Mouse (Mus musculus) liver, embryonic 14.5 days (tissue): ENCODE measurements around the gene Cfl1. TPM values are rescaled to one million over a fixed set of nuclear protein-coding genes. Genes with fewer than 3 reads are reported as not detected.

Experiments used
- ATAC-seq: fragments of 200-750 bp; cut with Nextera tagmentation; 2 replicates; pipeline ENCODE4 v1.8.0; 2017; ENCODE audit warnings: moderate number of reproducible peaks, mild to moderate bottlenecking, moderate library complexity; ENCODE audit not compliant: insufficient read depth
- DNase-seq, 3 experiments: peaks; one replicate each; pipeline ENCODE4 v3.0.0-alpha.2; 2012 to 2013; ENCODE audit warnings: low read depth in 3 of 3, low spot score in 3 of 3
- H3K27ac ChIP-seq: fragments of 300-500 bp; sonication (generic); 2 replicates; pipeline ENCODE4 v1.5.1; 2014; ENCODE audit warnings: moderate library complexity, mild to moderate bottlenecking, control low read depth, inconsistent platforms
- H3K27me3 ChIP-seq: fragments of 300-500 bp; sonication (generic); 2 replicates; pipeline ENCODE4 v1.6.1; 2014; ENCODE audit warnings: mild to moderate bottlenecking, low read length, moderate library complexity; ENCODE audit not compliant: control insufficient read depth, insufficient read depth
- H3K36me3 ChIP-seq: fragments of 300-500 bp; sonication (generic); replicated peaks from 2 replicates; pipeline ENCODE4 v1.6.1; 2014; ENCODE audit warnings: low read depth; ENCODE audit not compliant: control insufficient read depth, insufficient read depth
- H3K4me1 ChIP-seq, 2 experiments: fragments of 200-500 bp in 1 of 2; fragments of 300-500 bp in 1 of 2; sonication (generic) in 1 of 2; replicated peaks; 2 replicates each; pipeline ENCODE4 v1.6.1; 2012 to 2014; ENCODE audit warnings: antibody characterized with exemption in 1 of 2, inconsistent platforms in 1 of 2, low read length in 1 of 2; ENCODE audit not compliant: control insufficient read depth in 2 of 2, insufficient read depth in 2 of 2
- H3K4me2 ChIP-seq: fragments of 300-500 bp; sonication (generic); 2 replicates; pipeline ENCODE4 v1.6.1; 2014; ENCODE audit warnings: low read depth, mild to moderate bottlenecking, control low read depth, moderate library complexity
- H3K4me3 ChIP-seq, 2 experiments: fragments of 200-500 bp in 1 of 2; fragments of 300-500 bp in 1 of 2; sonication (generic) in 1 of 2; 2 replicates each; pipeline ENCODE4 v1.5.1; 2012 to 2014; ENCODE audit warnings: low read depth in 2 of 2, low read length in 2 of 2, mild to moderate bottlenecking in 2 of 2, control low read depth in 1 of 2, inconsistent platforms in 1 of 2, moderate library complexity in 1 of 2; ENCODE audit not compliant: insufficient read depth in 1 of 2
- H3K9ac ChIP-seq: fragments of 300-500 bp; sonication (generic); replicated peaks from 2 replicates; pipeline ENCODE4 v1.6.1; 2014; ENCODE audit warnings: mild to moderate bottlenecking, control low read depth, moderate library complexity
- H3K9me3 ChIP-seq: fragments of 300-500 bp; sonication (generic); 2 replicates; pipeline ENCODE4 v1.6.1; 2016; ENCODE audit warnings: low read length, mixed read lengths; ENCODE audit not compliant: control insufficient read depth
- CTCF ChIP-seq: IDR thresholded peaks from 2 replicates; pipeline ENCODE4 v1.5.1; 2016; ENCODE audit warnings: antibody characterized with exemption, low read depth, control low read depth
- EP300 ChIP-seq: IDR thresholded peaks from 2 replicates; pipeline ENCODE4 v1.6.1; 2016; ENCODE audit warnings: antibody characterized with exemption, low read depth
- WGBS: fragments of 180-500 bp; shearing (Covaris S2); extraction: QIAGEN DNeasy Blood & Tissue Kit; methylation state at CpG from one replicate; pipeline ENCODE4 v1.1.7; 2014; ENCODE audit not compliant: insufficient replicate concordance; 5-methylcytosine and 5-hydroxymethylcytosine counted together
- polyA plus RNA-seq, 2 experiments: library from polyadenylated mRNA; depleted of rRNA in 1 of 2; stranded (reverse) in 1 of 2; unstranded in 1 of 2; fragments of >200 nt; fragmentation: Nextera tagmentation in 1 of 2; extraction: Ambion mirVana in 1 of 2; gene quantifications; 2 replicates each; pipeline versions ENCODE4 v1.2.1 to v1.2.3; 2012 to 2014

Gene Cfl1
- polyA plus RNA-seq, 2 experiments = 443 to 1,304 TPM

DNA sequence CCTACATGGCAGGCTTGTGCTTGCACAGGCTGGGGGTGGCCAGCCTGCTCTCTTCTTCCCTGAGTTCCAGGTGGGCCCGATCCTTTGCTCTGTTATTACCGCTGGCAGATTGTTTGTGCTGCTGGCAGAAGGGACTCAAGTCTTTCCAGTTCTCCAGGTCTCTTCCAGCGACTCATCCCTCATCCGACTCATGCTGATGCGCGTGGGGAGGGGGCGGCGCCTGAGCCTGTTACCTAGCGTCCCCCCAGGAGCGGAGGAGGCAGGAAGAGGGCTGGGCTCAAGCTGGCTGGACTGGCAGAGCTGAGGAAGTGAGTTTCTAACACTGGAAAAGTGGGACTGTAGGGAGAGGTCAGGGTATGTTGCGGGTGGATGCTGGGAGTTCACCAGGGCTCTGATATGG, 53.8 kb downstream of the Cfl1 start:
- Histone ChIP-seq H3K27me3 (no peaks in the 10 kb centered on the region), H3K36me3 (no peaks in the 10 kb centered on the region), H3K27ac (no peak overlapping the region), H3K9me3 (no peaks in the 10 kb centered on the region), H3K9ac (no peak overlapping the region), H3K4me1 (no peaks in the 10 kb centered on the region), H3K4me2 (no peak overlapping the region), H3K4me3 (no peak overlapping the region)
- no peak for DNase-seq
- TF ChIP-seq EP300 (no peak), CTCF (no peak)
- 59% methylated on average over 11 of the region's 11 CpGs for WGBS
- no peak for ATAC-seq

Other genes starting within 250 kb of the Cfl1 start
- gene Pacs1, start 217.3 kb upstream of the Cfl1 start, polyA plus RNA-seq (2012; rRNA removed) = 8.3 and 10.5 TPM in 2 replicates
- 8.2 and 9.9 TPM in 2 replicates for gene Pacs1, start 217.3 kb upstream of the Cfl1 start, polyA plus RNA-seq (2014; fragmentation: Nextera tagmentation; extraction: Ambion mirVana)
- gene Sf3b2, start 195.0 kb upstream of the Cfl1 start, polyA plus RNA-seq (2012; rRNA removed) = 45.0 and 52.5 TPM in 2 replicates
- 98.4 and 116 TPM in 2 replicates for gene Sf3b2, start 195.0 kb upstream of the Cfl1 start, polyA plus RNA-seq (2014; fragmentation: Nextera tagmentation; extraction: Ambion mirVana)
- gene Gal3st3, start 192.1 kb upstream of the Cfl1 start, polyA plus RNA-seq (2012; rRNA removed) = 0.03 and 0.08 TPM in 2 replicates
- gene Gal3st3, start 192.1 kb upstream of the Cfl1 start, polyA plus RNA-seq (2014; fragmentation: Nextera tagmentation; extraction: Ambion mirVana) = 0.04 TPM in 1 of 2 replicates, not detected in the other
- gene Catsper1, start 154.7 kb upstream of the Cfl1 start, polyA plus RNA-seq (2012; rRNA removed) = not detected in 2 replicates
- not detected in 2 replicates for gene Catsper1, start 154.7 kb upstream of the Cfl1 start, polyA plus RNA-seq (2014; fragmentation: Nextera tagmentation; extraction: Ambion mirVana)
- gene Cst6, start 140.9 kb upstream of the Cfl1 start, polyA plus RNA-seq (2012; rRNA removed) = 0.01 and 0.06 TPM in 2 replicates
- 0.43 TPM in 1 of 2 replicates, not detected in the other for gene Cst6, start 140.9 kb upstream of the Cfl1 start, polyA plus RNA-seq (2014; fragmentation: Nextera tagmentation; extraction: Ambion mirVana)
- gene Eif1ad, start 123.7 kb upstream of the Cfl1 start, polyA plus RNA-seq (2012; rRNA removed) = 18.4 and 22.0 TPM in 2 replicates
- gene Eif1ad, start 123.7 kb upstream of the Cfl1 start, polyA plus RNA-seq (2014; fragmentation: Nextera tagmentation; extraction: Ambion mirVana) = 22.9 and 24.3 TPM in 2 replicates
- gene Banf1, start 123.3 kb upstream of the Cfl1 start, polyA plus RNA-seq (2012; rRNA removed) = 116 and 125 TPM in 2 replicates
- gene Banf1, start 123.3 kb upstream of the Cfl1 start, polyA plus RNA-seq (2014; fragmentation: Nextera tagmentation; extraction: Ambion mirVana) = 263 and 278 TPM in 2 replicates
- 13.1 and 21.7 TPM in 2 replicates for gene Sart1, start 101.8 kb upstream of the Cfl1 start, polyA plus RNA-seq (2012; rRNA removed)
- 24.1 and 26.6 TPM in 2 replicates for gene Sart1, start 101.8 kb upstream of the Cfl1 start, polyA plus RNA-seq (2014; fragmentation: Nextera tagmentation; extraction: Ambion mirVana)
- gene Tsga10ip, start 87.9 kb upstream of the Cfl1 start, polyA plus RNA-seq (2012; rRNA removed) = not detected in 2 replicates
- 0.09 TPM in 1 of 2 replicates, not detected in the other for gene Tsga10ip, start 87.9 kb upstream of the Cfl1 start, polyA plus RNA-seq (2014; fragmentation: Nextera tagmentation; extraction: Ambion mirVana)
- gene Drap1, start 65.5 kb upstream of the Cfl1 start, polyA plus RNA-seq (2012; rRNA removed) = 38.6 and 64.0 TPM in 2 replicates
- gene Drap1, start 65.5 kb upstream of the Cfl1 start, polyA plus RNA-seq (2014; fragmentation: Nextera tagmentation; extraction: Ambion mirVana) = 58.5 and 58.9 TPM in 2 replicates
- gene AI837181, start 65.3 kb upstream of the Cfl1 start, polyA plus RNA-seq (2012; rRNA removed) = 16.7 and 19.9 TPM in 2 replicates
- 10.7 and 11.9 TPM in 2 replicates for gene AI837181, start 65.3 kb upstream of the Cfl1 start, polyA plus RNA-seq (2014; fragmentation: Nextera tagmentation; extraction: Ambion mirVana)
- 0.02 TPM in 1 of 2 replicates, not detected in the other for gene Fosl1, start 42.9 kb upstream of the Cfl1 start, polyA plus RNA-seq (2012; rRNA removed)
- gene Fosl1, start 42.9 kb upstream of the Cfl1 start, polyA plus RNA-seq (2014; fragmentation: Nextera tagmentation; extraction: Ambion mirVana) = not detected in 2 replicates
- 1.00 and 1.4 TPM in 2 replicates for gene Ccdc85b, start 32.6 kb upstream of the Cfl1 start, polyA plus RNA-seq (2012; rRNA removed)
- gene Ccdc85b, start 32.6 kb upstream of the Cfl1 start, polyA plus RNA-seq (2014; fragmentation: Nextera tagmentation; extraction: Ambion mirVana) = 1.0 and 1.2 TPM in 2 replicates
- 19.1 and 22.9 TPM in 2 replicates for gene Fibp, start 29.8 kb upstream of the Cfl1 start, polyA plus RNA-seq (2012; rRNA removed)
- gene Fibp, start 29.8 kb upstream of the Cfl1 start, polyA plus RNA-seq (2014; fragmentation: Nextera tagmentation; extraction: Ambion mirVana) = 20.8 and 30.6 TPM in 2 replicates
- gene Ctsw, start 21.9 kb upstream of the Cfl1 start, polyA plus RNA-seq (2012; rRNA removed) = 0.27 and 0.37 TPM in 2 replicates
- gene Ctsw, start 21.9 kb upstream of the Cfl1 start, polyA plus RNA-seq (2014; fragmentation: Nextera tagmentation; extraction: Ambion mirVana) = 0.21 and 0.25 TPM in 2 replicates
- gene Efemp2, start 16.5 kb upstream of the Cfl1 start, polyA plus RNA-seq (2012; rRNA removed) = 11.4 and 17.5 TPM in 2 replicates
- gene Efemp2, start 16.5 kb upstream of the Cfl1 start, polyA plus RNA-seq (2014; fragmentation: Nextera tagmentation; extraction: Ambion mirVana) = 11.4 and 11.6 TPM in 2 replicates
- gene Mus81, start 2.1 kb upstream of the Cfl1 start, polyA plus RNA-seq (2012; rRNA removed) = 11.3 and 11.4 TPM in 2 replicates
- gene Mus81, start 2.1 kb upstream of the Cfl1 start, polyA plus RNA-seq (2014; fragmentation: Nextera tagmentation; extraction: Ambion mirVana) = 13.8 and 15.6 TPM in 2 replicates
- 0.81 TPM in 2 replicates for gene 1700020D05Rik, start 13.3 kb downstream of the Cfl1 start, polyA plus RNA-seq (2012; rRNA removed)
- gene 1700020D05Rik, start 13.3 kb downstream of the Cfl1 start, polyA plus RNA-seq (2014; fragmentation: Nextera tagmentation; extraction: Ambion mirVana) = not detected in 2 replicates
- gene Snx32, start 20.1 kb downstream of the Cfl1 start, polyA plus RNA-seq (2012; rRNA removed) = 9.0 and 9.3 TPM in 2 replicates
- 4.7 and 5.5 TPM in 2 replicates for gene Snx32, start 20.1 kb downstream of the Cfl1 start, polyA plus RNA-seq (2014; fragmentation: Nextera tagmentation; extraction: Ambion mirVana)
- 0.01 and 0.02 TPM in 2 replicates for gene Ovol1, start 70.2 kb downstream of the Cfl1 start, polyA plus RNA-seq (2012; rRNA removed)
- gene Ovol1, start 70.2 kb downstream of the Cfl1 start, polyA plus RNA-seq (2014; fragmentation: Nextera tagmentation; extraction: Ambion mirVana) = not detected in 2 replicates
- 1.3 and 1.5 TPM in 2 replicates for gene Ap5b1, start 77.6 kb downstream of the Cfl1 start, polyA plus RNA-seq (2012; rRNA removed)
- gene Ap5b1, start 77.6 kb downstream of the Cfl1 start, polyA plus RNA-seq (2014; fragmentation: Nextera tagmentation; extraction: Ambion mirVana) = 1.4 and 1.8 TPM in 2 replicates
- 69.9 and 87.7 TPM in 2 replicates for gene Rnaseh2c, start 111.4 kb downstream of the Cfl1 start, polyA plus RNA-seq (2012; rRNA removed)
- gene Rnaseh2c, start 111.4 kb downstream of the Cfl1 start, polyA plus RNA-seq (2014; fragmentation: Nextera tagmentation; extraction: Ambion mirVana) = 115 and 129 TPM in 2 replicates
- 21.0 and 25.6 TPM in 2 replicates for gene Kat5, start 119.8 kb downstream of the Cfl1 start, polyA plus RNA-seq (2012; rRNA removed)
- gene Kat5, start 119.8 kb downstream of the Cfl1 start, polyA plus RNA-seq (2014; fragmentation: Nextera tagmentation; extraction: Ambion mirVana) = 8.5 and 10.0 TPM in 2 replicates
- gene Rela, start 147.0 kb downstream of the Cfl1 start, polyA plus RNA-seq (2012; rRNA removed) = 14.8 and 19.9 TPM in 2 replicates
- 18.9 and 21.9 TPM in 2 replicates for gene Rela, start 147.0 kb downstream of the Cfl1 start, polyA plus RNA-seq (2014; fragmentation: Nextera tagmentation; extraction: Ambion mirVana)
- 27.5 and 33.2 TPM in 2 replicates for gene Sipa1, start 173.3 kb downstream of the Cfl1 start, polyA plus RNA-seq (2012; rRNA removed)
- gene Sipa1, start 173.3 kb downstream of the Cfl1 start, polyA plus RNA-seq (2014; fragmentation: Nextera tagmentation; extraction: Ambion mirVana) = 14.3 and 18.9 TPM in 2 replicates
- gene Map3k11, start 198.3 kb downstream of the Cfl1 start, polyA plus RNA-seq (2012; rRNA removed) = 13.7 and 14.5 TPM in 2 replicates
- gene Map3k11, start 198.3 kb downstream of the Cfl1 start, polyA plus RNA-seq (2014; fragmentation: Nextera tagmentation; extraction: Ambion mirVana) = 9.1 and 10.8 TPM in 2 replicates
- 19.8 and 25.9 TPM in 2 replicates for gene Pcnx3, start 198.5 kb downstream of the Cfl1 start, polyA plus RNA-seq (2012; rRNA removed)
- 9.1 and 9.8 TPM in 2 replicates for gene Pcnx3, start 198.5 kb downstream of the Cfl1 start, polyA plus RNA-seq (2014; fragmentation: Nextera tagmentation; extraction: Ambion mirVana)
- gene Kcnk7, start 213.9 kb downstream of the Cfl1 start, polyA plus RNA-seq (2012; rRNA removed) = 0.04 TPM in 1 of 2 replicates, not detected in the other
- gene Kcnk7, start 213.9 kb downstream of the Cfl1 start, polyA plus RNA-seq (2014; fragmentation: Nextera tagmentation; extraction: Ambion mirVana) = 0.17 and 0.27 TPM in 2 replicates
- gene Ehbp1l1, start 235.9 kb downstream of the Cfl1 start, polyA plus RNA-seq (2012; rRNA removed) = 70.8 and 95.5 TPM in 2 replicates
- 66.0 and 76.7 TPM in 2 replicates for gene Ehbp1l1, start 235.9 kb downstream of the Cfl1 start, polyA plus RNA-seq (2014; fragmentation: Nextera tagmentation; extraction: Ambion mirVana)
- gene Fam89b, start 239.2 kb downstream of the Cfl1 start, polyA plus RNA-seq (2012; rRNA removed) = 44.0 and 50.9 TPM in 2 replicates
- 40.6 and 41.0 TPM in 2 replicates for gene Fam89b, start 239.2 kb downstream of the Cfl1 start, polyA plus RNA-seq (2014; fragmentation: Nextera tagmentation; extraction: Ambion mirVana)